ENCODE assay signal across 11 mouse cellular contexts in genomic region chr17:85869179-85869578, GRCm38 (mm10).
DNase-seq lines count a peak whose midpoint lies in the region; ATAC-seq lines count a peak whose summit lies in the region.
"Had no signal": no experiment of that assay in that cellular context is flagged by ENCODE, and none has a peak within 500 bp of the region (broad histone marks: within the 10 kb centered on the region; RNA-seq: fewer than 3 reads in every experiment).

No protein-coding gene starts in this region.

- H3K4me1 ChIP-seq in forebrain, embryonic 12.5 days, result peaks cover 25% of the 10 kb centered on the region
- H3K4me1 ChIP-seq in forebrain, embryonic 16.5 days (replicated peaks; ENCODE audit: control insufficient read depth, insufficient read depth, low read length), result peaks cover 8% of the 10 kb centered on the region
- H3K4me1 ChIP-seq in midbrain, embryonic 14.5 days (ENCODE audit: control insufficient read depth, insufficient read depth, low read length), result peaks cover 11% of the 10 kb centered on the region
- H3K4me1 ChIP-seq in midbrain, embryonic 15.5 days, result peaks cover 7% of the 10 kb centered on the region
- H3K4me1 ChIP-seq in limb, embryonic 11.5 days (ENCODE audit: control insufficient read depth, insufficient read depth, low read length), result peaks cover 31% of the 10 kb centered on the region

- no peaks in the 10 kb centered on the region for H3K36me3 ChIP-seq in forebrain, embryonic 12.5 days (replicated peaks)
- H3K36me3 ChIP-seq in forebrain, embryonic 16.5 days (ENCODE audit: control insufficient read depth, insufficient read depth), result no peaks in the 10 kb centered on the region
- H3K36me3 ChIP-seq in midbrain, embryonic 14.5 days (ENCODE audit: control insufficient read depth, insufficient read depth, low read length), result no peaks in the 10 kb centered on the region
- no peaks in the 10 kb centered on the region for H3K36me3 ChIP-seq in midbrain, embryonic 15.5 days (replicated peaks)
- no peaks in the 10 kb centered on the region for H3K36me3 ChIP-seq in limb, embryonic 11.5 days (ENCODE audit: control insufficient read depth, insufficient read depth, low read length)

- no peak overlapping the region for H3K27ac ChIP-seq in forebrain, embryonic 12.5 days
- no peak overlapping the region for H3K27ac ChIP-seq in forebrain, embryonic 16.5 days (ENCODE audit: low read length)
- H3K27ac ChIP-seq in midbrain, embryonic 14.5 days (replicated peaks; ENCODE audit: low read depth, low read length), result no peak overlapping the region
- no peak overlapping the region for H3K27ac ChIP-seq in midbrain, embryonic 15.5 days
- H3K27ac ChIP-seq in limb, embryonic 11.5 days (replicated peaks; ENCODE audit: low read depth, low read length), result peak overlapping the region; percentile 71
- H3K27ac ChIP-seq: macrophage had no signal

- H3K9me3 ChIP-seq in forebrain, embryonic 12.5 days, result no peaks in the 10 kb centered on the region
- no peaks in the 10 kb centered on the region for H3K9me3 ChIP-seq in forebrain, embryonic 16.5 days (ENCODE audit: control insufficient read depth, low read length)
- no peaks in the 10 kb centered on the region for H3K9me3 ChIP-seq in midbrain, embryonic 14.5 days (ENCODE audit: control insufficient read depth, low read length)
- H3K9me3 ChIP-seq in midbrain, embryonic 15.5 days, result no peaks in the 10 kb centered on the region
- no peaks in the 10 kb centered on the region for H3K9me3 ChIP-seq in limb, embryonic 11.5 days (ENCODE audit: control insufficient read depth, low read length)

- 0 out of 2 replicates have a peak overlapping the region, but pooled peaks have one; percentile 21 for H3K9ac ChIP-seq in forebrain, embryonic 12.5 days
- no peak overlapping the region for H3K9ac ChIP-seq in forebrain, embryonic 16.5 days (replicated peaks; ENCODE audit: low read depth, low read length)
- no peak overlapping the region for H3K9ac ChIP-seq in midbrain, embryonic 14.5 days (replicated peaks; ENCODE audit: low read length)
- no peak overlapping the region for H3K9ac ChIP-seq in midbrain, embryonic 15.5 days
- no peak overlapping the region for H3K9ac ChIP-seq in limb, embryonic 11.5 days (ENCODE audit: low read length)

- no peak overlapping the region for H3K4me3 ChIP-seq in forebrain, embryonic 12.5 days (replicated peaks)
- no peak overlapping the region for H3K4me3 ChIP-seq in forebrain, embryonic 16.5 days (replicated peaks; ENCODE audit: low read length)
- no peak overlapping the region for H3K4me3 ChIP-seq in midbrain, embryonic 14.5 days (replicated peaks; ENCODE audit: low read depth, low read length)
- H3K4me3 ChIP-seq in midbrain, embryonic 15.5 days, result no peak overlapping the region
- no peak overlapping the region for H3K4me3 ChIP-seq in limb, embryonic 11.5 days (ENCODE audit: low read depth, low read length)

- WGBS in forebrain, embryonic 12.5 days, result 44% methylated on average over 5 of the region's 5 CpGs
- 23% methylated on average over 5 of the region's 5 CpGs for WGBS in forebrain, embryonic 16.5 days
- 14% methylated on average over 5 of the region's 5 CpGs for WGBS in midbrain, embryonic 14.5 days
- WGBS in midbrain, embryonic 15.5 days, result 29% methylated on average over 5 of the region's 5 CpGs
- 24% methylated on average over 5 of the region's 5 CpGs for WGBS in limb, embryonic 11.5 days

- no peak overlapping the region for H3K4me2 ChIP-seq in forebrain, embryonic 12.5 days
- no peak overlapping the region for H3K4me2 ChIP-seq in forebrain, embryonic 16.5 days (ENCODE audit: low read length)
- no peak overlapping the region for H3K4me2 ChIP-seq in midbrain, embryonic 14.5 days (ENCODE audit: low read length)
- no peak overlapping the region for H3K4me2 ChIP-seq in midbrain, embryonic 15.5 days
- no peak overlapping the region for H3K4me2 ChIP-seq in limb, embryonic 11.5 days (ENCODE audit: low read depth, severe bottlenecking)

- peak; percentile 48 for DNase-seq in midbrain, embryonic 14.5 days
- DNase-seq in limb, embryonic 11.5 days (ENCODE audit: low spot score), result peak; percentile 69
- DNase-seq in left cerebral cortex, postnatal 10 days (ENCODE audit: extremely low spot score in 1 of 2, low spot score in 2 of 2), result no peak
- DNase-seq in adrenal gland, postnatal 25 days, result no peak
- DNase-seq: adrenal gland, adult 2 months; cerebellum, adult 9-10 months had no signal

- intact Hi-C loops in left cerebral cortex, postnatal 10 days (cut with DNase I), result no loop called here

- no peak for ATAC-seq in forebrain, embryonic 12.5 days (ENCODE audit: low FRiP score)
- ATAC-seq in forebrain, embryonic 16.5 days, result no peak
- ATAC-seq in midbrain, embryonic 14.5 days (ENCODE audit: low FRiP score, low TSS enrichment), result no peak
- no peak; the same call in 1 of the 2 replicates for ATAC-seq in midbrain, embryonic 15.5 days (replicated peaks)
- ATAC-seq in limb, embryonic 11.5 days (ENCODE audit: insufficient number of reproducible peaks, low FRiP score, low TSS enrichment, low read depth), result peak; percentile 40; the same call in 1 of the 2 replicates
- no peak for ATAC-seq in monocyte, adult 5-6 weeks (replicated peaks; ENCODE audit: insufficient number of reproducible peaks, low FRiP score, low TSS enrichment, poor library complexity, severe bottlenecking)

- H3K27me3 ChIP-seq in forebrain, embryonic 12.5 days, result 0 out of 2 replicates have a peak, but pooled peaks cover 8% of the 10 kb centered on the region
- H3K27me3 ChIP-seq in forebrain, embryonic 16.5 days (replicated peaks; ENCODE audit: control insufficient read depth, insufficient read depth, low read length), result no peaks in the 10 kb centered on the region
- H3K27me3 ChIP-seq in midbrain, embryonic 14.5 days (ENCODE audit: control insufficient read depth, insufficient read depth, low read length), result no peaks in the 10 kb centered on the region
- H3K27me3 ChIP-seq in midbrain, embryonic 15.5 days (replicated peaks), result 0 out of 2 replicates have a peak, but pooled peaks cover 3% of the 10 kb centered on the region
- H3K27me3 ChIP-seq in limb, embryonic 11.5 days (ENCODE audit: control insufficient read depth, insufficient read depth, low read length), result 0 out of 2 replicates have a peak, but pooled peaks cover 5% of the 10 kb centered on the region

Comparison
In these comparisons a context has a peak if more than half of its experiments do, and no peak if none do; other contexts are left out.
1. DNase-seq: peak in midbrain, embryonic 14.5 days (single experiment) and limb, embryonic 11.5 days (single experiment); none in left cerebral cortex, postnatal 10 days (0 of 2) and adrenal gland, postnatal 25 days (single experiment).